Mouse (Mus musculus) neural tube, embryonic 15.5 days (tissue): ENCODE measurements around the gene Crygs. TPM values are rescaled to one million over a fixed set of nuclear protein-coding genes. Genes with fewer than 3 reads are reported as not detected.
"Not testable (repeated sequence)": the region's sequence is repeated elsewhere in the genome, so short reads cannot be mapped to it uniquely, and the experiment has no call there.

Experiments
- ATAC-seq: fragments of 200-750 bp; cut with Nextera tagmentation; 2 replicates; pipeline ENCODE4 v1.8.0; 2017; ENCODE audit warnings: mild to moderate bottlenecking, moderate TSS enrichment, moderate library complexity; ENCODE audit not compliant: low FRiP score
- H3K27ac ChIP-seq: fragments of 300-500 bp; sonication (generic); replicated peaks from 2 replicates; pipeline ENCODE4 v1.5.1; 2015; ENCODE audit warnings: mild to moderate bottlenecking, inconsistent platforms
- H3K27me3 ChIP-seq: fragments of 300-500 bp; sonication (generic); replicated peaks from 2 replicates; pipeline ENCODE4 v1.6.1; 2015; ENCODE audit warnings: inconsistent platforms
- H3K36me3 ChIP-seq: fragments of 300-500 bp; sonication (generic); 2 replicates; pipeline ENCODE4 v1.6.1; 2015; ENCODE audit warnings: inconsistent platforms
- H3K4me1 ChIP-seq: fragments of 300-500 bp; sonication (generic); 2 replicates; pipeline ENCODE4 v1.6.1; 2015; ENCODE audit warnings: inconsistent platforms
- H3K4me2 ChIP-seq: fragments of 300-500 bp; sonication (generic); 2 replicates; pipeline ENCODE4 v1.6.1; 2015; ENCODE audit warnings: inconsistent platforms, mild to moderate bottlenecking, moderate library complexity
- H3K4me3 ChIP-seq: fragments of 300-500 bp; sonication (generic); replicated peaks from 2 replicates; pipeline ENCODE4 v1.5.1; 2015; ENCODE audit warnings: mild to moderate bottlenecking, inconsistent platforms
- H3K9ac ChIP-seq: fragments of 300-500 bp; sonication (generic); replicated peaks from 2 replicates; pipeline ENCODE4 v1.6.1; 2015; ENCODE audit warnings: mild to moderate bottlenecking, inconsistent platforms
- H3K9me3 ChIP-seq: fragments of 300-500 bp; sonication (generic); replicated peaks from 2 replicates; pipeline ENCODE4 v1.6.1; 2016; ENCODE audit warnings: inconsistent platforms
- WGBS: fragments of 180-500 bp; shearing (Covaris S2); methylation state at CpG from one replicate; pipeline ENCODE4 v1.1.7; 2015; ENCODE audit warnings: mixed read lengths; 5-methylcytosine and 5-hydroxymethylcytosine counted together
- polyA plus RNA-seq: library from polyadenylated mRNA; unstranded; fragments of >200 nt; fragmentation: Nextera tagmentation; extraction: Ambion mirVana; gene quantifications from 2 replicates; pipeline ENCODE4 v1.2.1, GENCODE M21; 2015

Crygs gene
- polyA plus RNA-seq, 1 experiment from 2014 or later: not detected

DNA sequence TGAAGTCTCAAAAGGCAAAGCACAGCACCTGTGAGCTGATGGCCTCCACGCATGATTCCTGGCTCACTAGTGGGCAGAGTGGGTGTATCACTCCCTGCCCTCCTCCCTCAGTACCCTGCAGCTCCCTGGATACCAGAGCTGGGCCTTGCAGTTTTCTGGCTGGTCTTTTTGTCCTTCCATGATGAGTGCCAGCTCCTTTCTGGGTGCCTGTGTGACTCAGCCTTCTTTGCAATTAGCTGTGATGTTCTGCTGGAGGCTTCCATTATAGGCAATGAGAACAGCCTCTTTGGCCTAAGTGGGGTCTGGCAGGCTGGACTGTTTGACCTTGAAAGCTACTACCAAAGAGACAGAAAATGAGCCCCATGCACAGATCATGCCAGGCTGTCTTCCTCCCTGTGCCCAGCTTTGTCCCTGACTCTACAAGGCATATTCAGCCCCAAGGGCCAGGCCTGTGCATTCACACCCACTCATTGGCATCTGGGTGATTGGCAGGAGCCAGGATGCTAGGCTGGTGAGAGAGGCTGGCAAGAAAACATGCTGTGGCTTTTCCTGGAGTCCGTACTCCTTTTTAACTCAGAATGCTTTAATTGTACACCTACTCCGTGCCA, 32.0 kb downstream of the Crygs start:
- Histone ChIP-seq H3K9ac (no peak overlapping the region), H3K27me3 (no peaks in the 10 kb centered on the region), H3K9me3 (no peaks in the 10 kb centered on the region), H3K4me3 (no peak overlapping the region), H3K4me2 (no peak overlapping the region), H3K36me3 (no peaks in the 10 kb centered on the region), H3K4me1 (no peaks in the 10 kb centered on the region), H3K27ac (no peak overlapping the region)
- 86% methylated on average over 3 of the region's 3 CpGs for WGBS
- no peak for ATAC-seq

GRCm38 (mm10) chr16:22778296-22778695, 33.1 kb downstream of the Crygs start:
- H3K9ac ChIP-seq, H3K9me3 ChIP-seq, H3K27me3 ChIP-seq, ATAC-seq, H3K4me3 ChIP-seq, H3K4me1 ChIP-seq, H3K4me2 ChIP-seq, H3K27ac ChIP-seq, H3K36me3 ChIP-seq: not testable (repeated sequence)
- 88% methylated on average over 12 of the region's 12 CpGs for WGBS

DNA sequence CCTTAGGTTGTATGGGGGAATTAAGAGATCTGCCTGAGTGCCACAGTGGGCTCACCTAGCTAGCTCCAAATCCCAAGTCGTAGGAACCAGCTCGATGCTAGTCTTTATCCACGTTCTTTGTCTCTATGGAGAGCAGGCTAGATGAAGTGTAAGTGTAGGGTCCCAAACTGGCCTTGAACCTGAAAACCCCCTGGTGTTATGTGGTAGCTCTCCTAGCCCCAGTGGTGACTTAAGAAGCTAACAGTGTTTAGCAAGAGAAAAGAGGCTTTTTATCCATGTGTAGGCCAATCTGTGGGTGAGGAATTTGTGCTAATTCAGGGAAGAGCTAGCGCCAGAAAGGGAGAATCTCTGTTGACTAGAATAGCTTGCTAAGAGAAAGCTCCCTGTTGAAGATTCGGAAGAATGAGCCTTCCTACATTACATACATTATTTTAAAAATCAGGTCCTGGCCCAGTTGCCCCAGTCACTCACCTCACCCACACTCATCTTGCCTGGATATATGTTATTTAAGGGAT, 35.8 kb downstream of the Crygs start:
- Histone ChIP-seq H3K27ac (no peak overlapping the region), H3K9me3 (no peaks in the 10 kb centered on the region), H3K9ac (no peak overlapping the region), H3K36me3 (no peaks in the 10 kb centered on the region), H3K4me2 (no peak overlapping the region), H3K4me3 (no peak overlapping the region), H3K4me1 (no peaks in the 10 kb centered on the region), H3K27me3 (no peaks in the 10 kb centered on the region)
- 78% methylated on average over 5 of the region's 5 CpGs for WGBS
- no peak for ATAC-seq

- Histone ChIP-seq H3K27me3 (no peaks in the 10 kb centered on the region), H3K4me2 (no peak overlapping the region), H3K36me3 (no peaks in the 10 kb centered on the region), H3K27ac (no peak overlapping the region), H3K4me3 (no peak overlapping the region), H3K9me3 (no peaks in the 10 kb centered on the region), H3K9ac (no peak overlapping the region), H3K4me1 (no peaks in the 10 kb centered on the region)
- no peak for ATAC-seq
- 87% methylated on average over 8 of the region's 8 CpGs for WGBS
Observed at GRCm38 (mm10) chr16:22768661-22769060, 42.7 kb downstream of the Crygs start.

DNA sequence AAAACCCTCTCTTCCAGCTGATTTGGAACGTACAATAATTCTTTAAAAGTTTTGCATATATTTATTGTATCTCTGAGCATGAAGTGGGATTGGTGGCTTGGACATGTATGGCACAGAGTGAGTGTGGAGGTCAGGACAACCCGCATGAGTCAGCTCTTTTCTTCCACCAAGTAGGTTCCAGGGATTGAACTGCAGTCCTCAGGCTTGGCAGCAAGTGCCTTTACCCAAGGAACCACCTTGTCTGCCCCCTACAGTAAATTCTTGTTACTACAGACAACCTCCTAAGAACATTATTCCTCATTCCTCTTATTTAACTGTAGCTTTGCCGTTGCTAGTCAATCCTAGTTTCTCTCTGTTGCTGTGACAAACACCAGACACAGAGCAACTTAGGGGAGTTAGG, 44.0 kb downstream of the Crygs start:
- H3K27me3 ChIP-seq: no peaks in the 10 kb centered on the region
- no peak overlapping the region for H3K9ac ChIP-seq
- H3K4me3 ChIP-seq: no peak overlapping the region
- ATAC-seq: no peak
- no peaks in the 10 kb centered on the region for H3K36me3 ChIP-seq
- 93% methylated on average over 3 of the region's 3 CpGs for WGBS
- no peaks in the 10 kb centered on the region for H3K4me1 ChIP-seq
- H3K9me3 ChIP-seq: no peaks in the 10 kb centered on the region
- H3K27ac ChIP-seq: no peak overlapping the region
- H3K4me2 ChIP-seq: no peak overlapping the region

GRCm38 (mm10) chr16:22766738-22767211, 44.6 kb downstream of the Crygs start:
- Histone ChIP-seq H3K4me2 (no peak overlapping the region), H3K27me3 (no peaks in the 10 kb centered on the region), H3K9me3 (no peaks in the 10 kb centered on the region), H3K27ac (no peak overlapping the region), H3K4me3 (no peak overlapping the region), H3K4me1 (no peaks in the 10 kb centered on the region), H3K9ac (no peak overlapping the region), H3K36me3 (no peaks in the 10 kb centered on the region)
- ATAC-seq: no peak
- WGBS: 79% methylated on average over 16 of the region's 16 CpGs

GRCm38 (mm10) chr16:22765531-22765930, 45.8 kb downstream of the Crygs start:
- no peak overlapping the region for H3K4me2 ChIP-seq
- no peaks in the 10 kb centered on the region for H3K9me3 ChIP-seq
- H3K4me1 ChIP-seq: no peaks in the 10 kb centered on the region
- 92% methylated on average over 7 of the region's 7 CpGs for WGBS
- H3K27me3 ChIP-seq: no peaks in the 10 kb centered on the region
- H3K4me3 ChIP-seq: no peak overlapping the region
- no peak for ATAC-seq
- no peak overlapping the region for H3K9ac ChIP-seq
- H3K36me3 ChIP-seq: no peaks in the 10 kb centered on the region
- no peak overlapping the region for H3K27ac ChIP-seq

Other genes starting within 250 kb of the Crygs start
- gene Dgkg, start 154.4 kb downstream of the Crygs start, polyA plus RNA-seq: 4.9 and 6.2 TPM in 2 replicates
- 19.5 and 23.2 TPM in 2 replicates for gene Tbccd1, start 46.1 kb upstream of the Crygs start, polyA plus RNA-seq
- 106 and 110 TPM in 2 replicates for gene Dnajb11, start 46.3 kb upstream of the Crygs start, polyA plus RNA-seq
- 0.87 and 2.5 TPM in 2 replicates for gene Ahsg, start 79.7 kb upstream of the Crygs start, polyA plus RNA-seq
- not detected in 2 replicates for gene Fetub, start 106.8 kb upstream of the Crygs start, polyA plus RNA-seq
- gene Hrg, start 139.5 kb upstream of the Crygs start, polyA plus RNA-seq: 0.10 and 0.14 TPM in 2 replicates
- gene Kng2, start 217.9 kb upstream of the Crygs start, polyA plus RNA-seq: 0.46 and 0.55 TPM in 2 replicates
- 0.47 and 0.49 TPM in 2 replicates for gene Kng1, start 246.3 kb upstream of the Crygs start, polyA plus RNA-seq